In the genomic region with DNA sequence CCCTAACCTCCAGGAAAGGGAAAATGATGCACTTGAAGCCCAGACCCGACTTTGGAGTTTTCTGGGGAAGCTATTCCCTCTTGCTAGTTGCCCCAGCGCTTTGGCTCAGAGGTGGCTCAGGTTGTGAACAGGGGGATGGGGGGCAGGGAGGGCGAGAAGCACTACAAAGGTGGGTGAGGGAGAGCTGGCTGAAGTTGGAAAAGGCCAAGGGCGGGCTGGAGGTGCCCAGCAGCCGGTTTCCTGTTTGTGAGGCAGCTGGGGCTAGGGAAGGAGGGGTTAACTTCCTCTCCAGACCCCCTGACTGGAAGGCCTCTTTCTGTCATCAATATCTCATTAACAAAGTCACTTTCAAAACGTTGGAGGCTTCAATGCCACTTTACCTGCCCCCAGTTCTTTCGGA, we compare ENCODE assay signal across 8 mouse cellular contexts. TPM values are rescaled to one million over a fixed set of nuclear protein-coding genes. Genes with fewer than 3 reads are reported as not detected.
DNase-seq lines count a peak whose midpoint lies in the region; ATAC-seq and TF ChIP-seq lines count a peak whose summit lies in the region.

No protein-coding gene starts in this region.

- DNase-seq in lung, embryonic 14.5 days = peak; percentile 49
- no peak for DNase-seq in lung, postnatal 14 days
- no peak for DNase-seq in forebrain, postnatal 0 days
- DNase-seq in kidney, postnatal 0 days (ENCODE audit: low spot score) = no peak
- DNase-seq in right cerebral cortex, postnatal 25 days = no peak
- DNase-seq in layer of hippocampus, adult 18-20 months (ENCODE audit: low spot score in 2 of 2) = no peak

- no peaks in the 10 kb centered on the region for H3K9me3 ChIP-seq in lung, embryonic 14.5 days (ENCODE audit: low read depth, low read length)
- H3K9me3 ChIP-seq in forebrain, postnatal 0 days (ENCODE audit: low read length) = no peaks in the 10 kb centered on the region
- no peaks in the 10 kb centered on the region for H3K9me3 ChIP-seq in kidney, postnatal 0 days (replicated peaks; ENCODE audit: low read length)
- H3K9me3 ChIP-seq in midbrain, embryonic 13.5 days = no peaks in the 10 kb centered on the region

- TF ChIP-seq CTCF in lung, embryonic 14.5 days (IDR thresholded peaks at IDR 0.05; ENCODE audit: low read depth) = no peak
- TF ChIP-seq CTCF in forebrain, postnatal 0 days (IDR thresholded peaks at IDR 0.05; ENCODE audit: low read depth) = no peak
- no peak for TF ChIP-seq CTCF in kidney, postnatal 0 days (IDR thresholded peaks at IDR 0.05; ENCODE audit: low read depth)

- peak overlapping the region; percentile 60 for H3K4me3 ChIP-seq in lung, embryonic 14.5 days (ENCODE audit: low read depth, low read length)
- no peak overlapping the region for H3K4me3 ChIP-seq in forebrain, postnatal 0 days (ENCODE audit: low read depth, low read length)
- peak overlapping the region; percentile 70 for H3K4me3 ChIP-seq in kidney, postnatal 0 days (replicated peaks; ENCODE audit: low read depth, low read length)
- peak overlapping the region; percentile 52 for H3K4me3 ChIP-seq in midbrain, embryonic 13.5 days (replicated peaks)

- ATAC-seq in lung, embryonic 14.5 days (ENCODE audit: insufficient read depth) = no peak
- no peak for ATAC-seq in forebrain, postnatal 0 days
- no peak for ATAC-seq in kidney, postnatal 0 days (replicated peaks; ENCODE audit: low FRiP score, low read depth)
- ATAC-seq in midbrain, embryonic 13.5 days = no peak
- ATAC-seq in cerebellum, adult (ENCODE audit: insufficient number of reproducible peaks, low FRiP score, low TSS enrichment) = no peak

- H3K4me1 ChIP-seq in lung, embryonic 14.5 days (ENCODE audit: insufficient read depth) = peaks cover 35% of the 10 kb centered on the region
- H3K4me1 ChIP-seq in forebrain, postnatal 0 days (ENCODE audit: insufficient read depth) = peaks cover 16% of the 10 kb centered on the region
- peaks cover 5% of the 10 kb centered on the region; the same call in 1 of the 2 replicates for H3K4me1 ChIP-seq in kidney, postnatal 0 days (replicated peaks; ENCODE audit: insufficient read depth, low read length)
- peaks cover 45% of the 10 kb centered on the region for H3K4me1 ChIP-seq in midbrain, embryonic 13.5 days (replicated peaks)

- 0 out of 2 replicates have a peak, but pooled peaks cover 5% of the 10 kb centered on the region for H3K27me3 ChIP-seq in lung, embryonic 14.5 days (ENCODE audit: insufficient read depth, low read length)
- H3K27me3 ChIP-seq in forebrain, postnatal 0 days (ENCODE audit: insufficient read depth, low read length) = peaks cover 10% of the 10 kb centered on the region; the same call in 1 of the 2 replicates
- no peaks in the 10 kb centered on the region for H3K27me3 ChIP-seq in kidney, postnatal 0 days (ENCODE audit: insufficient read depth, low read length)
- peaks cover 46% of the 10 kb centered on the region for H3K27me3 ChIP-seq in midbrain, embryonic 13.5 days

- peak overlapping the region; percentile 94 for H3K4me2 ChIP-seq in lung, embryonic 14.5 days
- H3K4me2 ChIP-seq in forebrain, postnatal 0 days (ENCODE audit: low read depth) = peak overlapping the region; percentile 96
- H3K4me2 ChIP-seq in kidney, postnatal 0 days (ENCODE audit: low read length) = peak overlapping the region; percentile 83
- peak overlapping the region; percentile 88 for H3K4me2 ChIP-seq in midbrain, embryonic 13.5 days (replicated peaks)

- H3K9ac ChIP-seq in lung, embryonic 14.5 days = peak overlapping the region; percentile 70
- H3K9ac ChIP-seq in forebrain, postnatal 0 days = no peak overlapping the region
- no peak overlapping the region for H3K9ac ChIP-seq in kidney, postnatal 0 days (ENCODE audit: low read depth, low read length)
- no peak overlapping the region for H3K9ac ChIP-seq in midbrain, embryonic 13.5 days (replicated peaks)

- H3K27ac ChIP-seq in lung, embryonic 14.5 days (ENCODE audit: low read depth) = peak overlapping the region; percentile 76; the same call in 1 of the 2 replicates
- H3K27ac ChIP-seq in forebrain, postnatal 0 days (ENCODE audit: low read depth, low read length) = no peak overlapping the region
- H3K27ac ChIP-seq in kidney, postnatal 0 days = no peak overlapping the region; the same call in 1 of the 2 replicates
- no peak overlapping the region for H3K27ac ChIP-seq in midbrain, embryonic 13.5 days

- WGBS in lung, embryonic 14.5 days = 13% methylated on average over 7 of the region's 7 CpGs
- 36% methylated on average over 7 of the region's 7 CpGs for WGBS in forebrain, postnatal 0 days
- WGBS in kidney, postnatal 0 days = 39% methylated on average over 7 of the region's 7 CpGs
- WGBS in midbrain, embryonic 13.5 days = 45% methylated on average over 7 of the region's 7 CpGs

- H3K36me3 ChIP-seq in lung, embryonic 14.5 days (ENCODE audit: insufficient read depth) = peaks cover 4% of the 10 kb centered on the region; the same call in 1 of the 2 replicates
- H3K36me3 ChIP-seq in forebrain, postnatal 0 days (ENCODE audit: insufficient read depth) = no peaks in the 10 kb centered on the region
- H3K36me3 ChIP-seq in kidney, postnatal 0 days (ENCODE audit: insufficient read depth, low read length) = no peaks in the 10 kb centered on the region
- H3K36me3 ChIP-seq in midbrain, embryonic 13.5 days = no peaks in the 10 kb centered on the region

RNA-seq across cellular contexts. Expression of a gene that starts 2.4 kb away (rescaled TPM):
- polyA plus RNA-seq in lung, embryonic 14.5 days (2014; fragmentation: Nextera tagmentation; extraction: Ambion mirVana) = 11.1 and 13.0 TPM in 2 replicates
- total RNA-seq in forebrain, postnatal 0 days (2014; rRNA removed) = 12.3 and 17.4 TPM in 2 replicates
- 10.0 and 10.5 TPM in 2 replicates for polyA plus RNA-seq in forebrain, postnatal 0 days (2015; fragmentation: Nextera tagmentation; extraction: Ambion mirVana)
- polyA plus RNA-seq in kidney, postnatal 0 days (2015; fragmentation: Nextera tagmentation; extraction: Ambion mirVana) = 18.5 and 19.9 TPM in 2 replicates
- 9.8 and 11.5 TPM in 2 replicates for polyA plus RNA-seq in midbrain, embryonic 13.5 days (2015; fragmentation: Nextera tagmentation; extraction: Ambion mirVana)
- 10 to 100 TPM; 11.0 to 13.2 TPM for total RNA-seq in layer of hippocampus, adult 18-20 months (2021)

RNA-seq across cellular contexts. Expression of a gene that starts 14.6 kb away (rescaled TPM):
- 67.3 and 68.5 TPM in 2 replicates for polyA plus RNA-seq in lung, embryonic 14.5 days (2014; fragmentation: Nextera tagmentation; extraction: Ambion mirVana)
- total RNA-seq in forebrain, postnatal 0 days (2014; rRNA removed) = 20.4 and 27.7 TPM in 2 replicates
- 40.8 and 41.4 TPM in 2 replicates for polyA plus RNA-seq in forebrain, postnatal 0 days (2015; fragmentation: Nextera tagmentation; extraction: Ambion mirVana)
- 55.3 and 59.3 TPM in 2 replicates for polyA plus RNA-seq in kidney, postnatal 0 days (2015; fragmentation: Nextera tagmentation; extraction: Ambion mirVana)
- 59.1 and 64.7 TPM in 2 replicates for polyA plus RNA-seq in midbrain, embryonic 13.5 days (2015; fragmentation: Nextera tagmentation; extraction: Ambion mirVana)
- 10 to 100 TPM; 18.6 to 23.3 TPM for total RNA-seq in layer of hippocampus, adult 18-20 months (2021)

RNA-seq across cellular contexts. Expression of a gene that starts 51.3 kb away (rescaled TPM):
- polyA plus RNA-seq in lung, embryonic 14.5 days (2014; fragmentation: Nextera tagmentation; extraction: Ambion mirVana) = 25.4 and 27.1 TPM in 2 replicates
- total RNA-seq in forebrain, postnatal 0 days (2014; rRNA removed) = 107 and 113 TPM in 2 replicates
- polyA plus RNA-seq in forebrain, postnatal 0 days (2015; fragmentation: Nextera tagmentation; extraction: Ambion mirVana) = 66.1 and 66.6 TPM in 2 replicates
- 13.4 and 13.8 TPM in 2 replicates for polyA plus RNA-seq in kidney, postnatal 0 days (2015; fragmentation: Nextera tagmentation; extraction: Ambion mirVana)
- polyA plus RNA-seq in midbrain, embryonic 13.5 days (2015; fragmentation: Nextera tagmentation; extraction: Ambion mirVana) = 70.9 and 73.1 TPM in 2 replicates
- total RNA-seq in layer of hippocampus, adult 18-20 months (2021) = 10 to 100 TPM; 27.9 to 33.1 TPM
